9 mouse cellular contexts compared by ENCODE assay signal in the genomic region with DNA sequence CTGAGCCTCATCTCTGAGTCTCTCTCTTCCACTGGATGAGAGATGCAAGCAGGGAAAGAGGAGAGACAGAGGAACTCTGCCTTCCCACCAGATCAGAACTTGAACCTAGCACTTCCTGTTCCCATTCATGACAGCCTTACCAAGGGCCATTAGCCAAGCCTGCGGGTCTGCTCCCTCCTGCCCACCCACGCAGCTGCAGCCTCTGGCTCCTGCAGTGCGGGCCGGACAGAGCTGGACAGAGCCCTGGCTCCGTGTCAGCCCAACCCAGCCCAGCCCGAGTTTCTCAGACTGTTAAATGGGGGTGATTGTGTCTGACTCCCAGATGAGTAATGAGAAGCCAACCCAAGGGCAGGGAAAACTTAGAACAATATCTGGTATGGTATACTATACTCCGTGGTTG. TPM values are rescaled to one million over a fixed set of nuclear protein-coding genes. Genes with fewer than 3 reads are reported as not detected.
A peak's percentile ranks its signal among the peaks of the same experiment; 100 is the strongest.
DNase-seq lines count a peak whose midpoint lies in the region.
"Had no signal": no experiment of that assay in that cellular context is flagged by ENCODE, and none has a peak within 500 bp of the region (broad histone marks: within the 10 kb centered on the region; RNA-seq: fewer than 3 reads in every experiment).

No protein-coding gene starts in this region.

- DNase-seq in adrenal gland, postnatal 14 days: peak; percentile 41
- no peak for DNase-seq in adrenal gland, adult 18-20 months (ENCODE audit: low spot score in 2 of 2)
- peak; percentile 52 to 69 for DNase-seq in kidney, postnatal 4 days
- no peak for DNase-seq in kidney, adult 9 months
- peak; percentile 78 for DNase-seq in Muller cell, postnatal 12 days (ENCODE audit: inconsistent ontology term)
- DNase-seq in heart, postnatal 25 days (ENCODE audit: low spot score): peak; percentile 51
- no peak for DNase-seq in thymus, postnatal 36 days
- no peak for DNase-seq in cerebellum, adult 9-10 months
- DNase-seq: cerebellum, adult 18-20 months had no signal

- intact Hi-C loops in heart, postnatal 25 days (cut with DNase I): no loop called here

RNA-seq across cellular contexts. Expression of a gene that starts 38.4 kb away (rescaled TPM):
- total RNA-seq in adrenal gland, postnatal 14 days (2021): 4.6 and 12.8 TPM in 2 replicates
- total RNA-seq in adrenal gland, adult 18-20 months (2021): 1 to 10 TPM; 8.0 to 9.9 TPM
- 1 to 10 TPM; 5.5 to 5.8 TPM for total RNA-seq in heart, postnatal 25 days (2021)

Comparison
In these comparisons a context has a peak if more than half of its experiments do, and no peak if none do; other contexts are left out.
1. DNase-seq: peak in adrenal gland, postnatal 14 days (single experiment), kidney, postnatal 4 days (2 of 2), Muller cell, postnatal 12 days (single experiment) and heart, postnatal 25 days (single experiment); none in adrenal gland, adult 18-20 months (0 of 2), kidney, adult 9 months (single experiment), thymus, postnatal 36 days (0 of 2) and cerebellum, adult 9-10 months (single experiment).